Mouse (Mus musculus): ENCODE results near the gene D130043K22Rik.

DNA sequence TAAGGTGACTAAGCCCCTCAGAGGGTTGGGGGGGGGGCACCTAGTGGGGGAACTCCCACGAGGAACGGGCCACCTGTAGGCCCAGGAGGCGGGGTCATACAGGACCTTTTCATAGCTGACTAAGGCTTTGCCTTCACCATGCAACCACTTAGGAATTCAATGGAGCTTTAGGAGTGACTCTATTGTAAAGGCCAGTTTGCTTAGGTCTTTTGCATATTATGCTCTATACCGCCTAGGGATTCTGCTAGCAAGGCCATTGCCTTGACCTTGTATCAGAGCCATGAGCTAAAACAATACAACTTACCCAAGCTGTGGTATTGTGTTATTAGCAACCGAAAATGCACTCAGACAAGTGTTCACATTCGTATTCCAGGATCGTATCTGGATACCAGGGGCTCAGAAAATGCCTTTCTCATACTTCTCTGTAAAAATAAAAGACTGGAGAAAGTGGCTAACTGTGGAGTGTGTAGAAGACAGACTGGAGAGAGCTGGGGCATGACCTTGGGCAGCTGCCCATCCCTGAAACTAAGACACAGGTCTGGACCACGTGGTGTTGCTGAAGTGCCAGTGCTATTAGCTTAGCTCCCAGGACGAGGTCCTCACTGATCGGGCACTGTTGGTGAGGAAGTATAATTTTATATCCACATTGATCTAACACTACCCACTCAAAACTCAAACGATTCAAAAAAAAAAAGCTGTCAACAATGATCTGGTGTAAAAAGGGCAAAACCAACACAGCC is 62.1 kb downstream of the D130043K22Rik start:
- TF ChIP-seq HCFC1 (IDR thresholded peaks at IDR 0.05; ENCODE audit: borderline replicate concordance, insufficient read depth, low read length) (no peak), ZNF384 (IDR thresholded peaks at IDR 0.05; ENCODE audit: low read depth, low read length) (no peak), CHD2 (IDR thresholded peaks at IDR 0.05; ENCODE audit: low read depth, low read length) (no peak), MAFK (IDR thresholded peaks at IDR 0.05; ENCODE audit: insufficient read depth, low read depth, low read length) (no peak), ZC3H11A (IDR thresholded peaks at IDR 0.05; ENCODE audit: borderline replicate concordance, low read depth, low read length) (no peak)
